Mouse (Mus musculus) neural tube, embryonic 10.5 days (tissue): ENCODE measurements around the gene Pqbp1.
A peak's percentile ranks its signal among the peaks of the same experiment; 100 is the strongest.
"Not testable (repeated sequence)": the region's sequence is repeated elsewhere in the genome, so short reads cannot be mapped to it uniquely, and the experiment has no call there.

Source experiments
- DNase-seq: peaks from one replicate; pipeline ENCODE4 v3.0.0-alpha.2; 2017; ENCODE audit warnings: low spot score; ENCODE audit errors: extremely low spot score

Pqbp1 gene

GRCm38 (mm10) chrX:7898880-7899874 lies at the start of gene Pqbp1, which contains the start of gene Timm17b:
TSS of gene Pqbp1 (minus strand) at chrX:7899269.
TSS of gene Timm17b (plus strand) at chrX:7899357.
- DNase-seq, result peak; percentile 79

- DNase-seq, result peak; percentile 88
These were observed 48.9 kb upstream of the Pqbp1 start for GRCm38 (mm10) chrX:7947900-7948492.

GRCm38 (mm10) chrX:7947108-7947899 lies 48.2 kb upstream of the Pqbp1 start, which contains the start of gene Hdac6:
TSS of gene Hdac6 (minus strand) at chrX:7947889.
- DNase-seq, result peak; percentile 24

GRCm38 (mm10) chrX:7945618-7946017 lies 46.5 kb upstream of the Pqbp1 start:
- DNase-seq, result no peak

GRCm38 (mm10) chrX:7937667-7938066 lies 38.6 kb upstream of the Pqbp1 start:
- DNase-seq, result no peak

GRCm38 (mm10) chrX:7936874-7937273 lies 37.8 kb upstream of the Pqbp1 start:
- DNase-seq, result no peak

GRCm38 (mm10) chrX:7928270-7928790 lies 29.3 kb upstream of the Pqbp1 start, which contains the start of gene Eras:
TSS of gene Eras (minus strand) at chrX:7928607.
- DNase-seq, result no peak

- no peak for DNase-seq
These were observed 28.0 kb upstream of the Pqbp1 start for GRCm38 (mm10) chrX:7927116-7927515.

GRCm38 (mm10) chrX:7926266-7926665 lies 27.2 kb upstream of the Pqbp1 start:
- no peak for DNase-seq

- peak; percentile 35 for DNase-seq
These were observed 23.0 kb upstream of the Pqbp1 start for GRCm38 (mm10) chrX:7922032-7922431.

- peak; percentile 42 for DNase-seq
These were observed 20.7 kb upstream of the Pqbp1 start, which contains the start of gene Pcsk1n for GRCm38 (mm10) chrX:7919601-7920383. TSS of gene Pcsk1n (plus strand) at chrX:7919822.

- not testable (repeated sequence) for DNase-seq
These were observed 18.9 kb upstream of the Pqbp1 start for GRCm38 (mm10) chrX:7917960-7918359.

GRCm38 (mm10) chrX:7915669-7916068 lies 16.6 kb upstream of the Pqbp1 start:
- DNase-seq, result not testable (repeated sequence)

GRCm38 (mm10) chrX:7910473-7910872 lies 11.4 kb upstream of the Pqbp1 start:
- no peak for DNase-seq

GRCm38 (mm10) chrX:7909242-7909641 lies 10.2 kb upstream of the Pqbp1 start, which contains the start of gene Gm10490:
TSS of gene Gm10490 (plus strand) at chrX:7909542.
- not testable (repeated sequence) for DNase-seq

- no peak for DNase-seq
These were observed 8.7 kb upstream of the Pqbp1 start, which contains the start of gene Gm10491 for GRCm38 (mm10) chrX:7907735-7908134. TSS of gene Gm10491 (minus strand) at chrX:7907835.

GRCm38 (mm10) chrX:7904441-7904840 lies 5.4 kb upstream of the Pqbp1 start:
- DNase-seq, result no peak

- no peak for DNase-seq
These were observed 858 bp downstream of the Pqbp1 start for GRCm38 (mm10) chrX:7898211-7898610.

GRCm38 (mm10) chrX:7883841-7884567 lies 15.1 kb downstream of the Pqbp1 start, which contains the start of gene Slc35a2:
TSS of gene Slc35a2 (plus strand) at chrX:7884028.
- DNase-seq, result peak; percentile 65
